Mouse (Mus musculus) kidney, adult 9 months (tissue): ENCODE measurements around the gene Cacnb2.

ENCODE experiments used
- DNase-seq: peaks from one replicate; pipeline ENCODE4 v3.0.0; 2022

Cacnb2 gene

DNA sequence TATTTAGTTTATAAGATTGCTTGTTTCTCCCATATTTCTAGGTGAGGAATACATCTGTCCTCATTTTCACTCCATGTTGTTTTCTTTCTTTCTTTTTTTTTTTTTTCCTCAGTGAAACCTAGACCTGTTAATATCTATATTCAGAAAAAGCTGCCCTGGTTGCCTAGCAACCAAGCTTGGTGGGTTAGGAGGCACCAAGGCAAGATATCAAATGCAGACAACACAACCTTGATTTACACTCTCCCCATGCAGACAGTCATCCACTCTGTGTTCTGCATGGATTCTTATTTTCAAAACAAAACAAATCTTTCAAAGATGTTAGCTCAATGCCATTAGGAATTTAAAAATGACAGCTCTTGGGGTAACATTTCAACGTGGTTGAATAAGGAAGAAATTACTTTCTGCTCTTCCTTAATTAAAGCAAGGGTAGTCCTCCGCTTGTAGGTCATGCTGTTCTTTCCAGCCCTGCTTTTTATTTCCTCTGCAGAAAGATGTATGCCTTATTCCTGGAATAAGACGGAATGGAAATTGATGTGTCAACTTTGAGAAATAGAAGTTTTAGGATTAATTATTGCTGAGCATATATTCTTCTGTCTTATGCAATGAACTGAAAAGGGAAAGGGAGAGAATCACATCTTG lies 172.1 kb downstream of the Cacnb2 start:
- DNase-seq, result no peak

DNA sequence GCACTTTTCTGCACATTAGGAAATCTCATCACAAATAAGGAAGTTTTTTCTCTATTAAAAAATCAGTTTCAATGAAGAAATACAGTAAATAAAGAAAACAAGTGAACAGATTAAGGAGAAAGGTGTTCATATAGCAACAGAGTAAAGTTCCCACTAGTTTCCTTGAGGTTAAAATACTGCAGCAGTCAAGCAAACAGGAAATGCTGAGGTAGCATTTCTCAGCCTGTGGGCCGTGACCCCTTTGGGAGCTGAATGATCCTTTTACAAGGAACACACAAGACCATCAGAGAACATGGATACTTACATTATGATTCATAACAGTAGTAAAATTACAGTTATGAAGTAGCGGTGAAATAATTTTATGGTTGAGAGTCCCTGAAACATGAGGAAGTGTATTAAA lies 185.1 kb downstream of the Cacnb2 start:
- DNase-seq, result no peak

DNA sequence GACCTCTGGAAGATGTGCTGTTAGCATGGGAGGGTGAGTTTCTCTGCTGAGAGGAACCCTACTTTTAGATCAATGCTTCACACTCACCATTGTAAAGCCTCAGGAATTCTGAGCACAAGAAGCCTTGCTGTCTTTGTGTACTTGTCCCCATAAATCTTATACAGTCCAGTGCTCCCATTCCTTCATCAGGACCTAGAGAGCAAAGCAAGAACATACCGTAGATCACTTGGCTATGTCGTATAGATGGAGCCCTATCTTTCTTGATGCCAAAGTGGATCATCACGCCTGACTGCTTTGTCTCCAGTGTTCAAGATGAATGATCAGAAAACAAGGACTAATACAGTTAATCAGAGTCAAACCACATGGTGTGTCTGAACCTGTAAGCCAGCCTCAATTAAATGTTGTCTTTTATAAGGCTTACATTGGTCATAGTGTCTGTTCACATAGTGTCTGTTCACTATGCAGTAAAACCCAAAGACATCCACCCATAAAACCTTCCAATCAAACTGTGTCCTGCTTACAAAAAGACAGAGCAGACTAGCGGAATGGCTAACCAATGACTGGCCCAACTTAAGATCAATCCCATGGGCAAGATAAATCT lies 198.7 kb downstream of the Cacnb2 start:
- no peak for DNase-seq

DNA sequence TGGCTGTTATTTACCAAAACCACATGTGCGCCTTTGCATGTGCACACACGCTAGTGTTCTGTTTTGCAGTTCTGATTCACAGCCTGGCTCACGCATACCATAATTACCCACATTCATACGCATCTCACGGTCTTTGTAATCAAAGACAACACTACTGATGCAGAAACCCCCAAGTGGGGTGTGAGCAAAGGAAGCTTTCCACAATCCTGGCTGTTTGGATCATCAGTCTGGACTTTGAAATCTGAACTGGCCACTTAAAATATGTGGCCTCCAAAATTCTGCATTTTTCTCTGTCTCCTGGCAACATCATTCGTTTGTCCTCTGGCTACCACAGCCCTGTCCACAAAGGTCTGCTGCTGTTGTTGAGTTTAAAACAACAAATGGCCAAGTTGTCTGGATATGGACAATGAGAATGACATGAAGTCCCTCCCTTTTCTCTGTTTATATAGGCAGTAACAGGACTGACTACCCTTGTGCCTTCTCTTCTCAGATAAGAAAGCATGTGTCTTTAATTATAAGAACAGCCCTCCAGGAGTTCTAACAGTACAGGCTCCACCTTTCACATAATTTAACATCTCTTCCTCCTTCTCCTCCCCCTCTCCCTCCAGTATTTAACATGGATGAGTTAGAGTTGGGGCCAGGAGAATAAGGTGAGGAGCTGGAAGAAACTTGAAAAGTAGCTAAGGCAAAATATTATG lies 204.9 kb downstream of the Cacnb2 start:
- no peak for DNase-seq

DNA sequence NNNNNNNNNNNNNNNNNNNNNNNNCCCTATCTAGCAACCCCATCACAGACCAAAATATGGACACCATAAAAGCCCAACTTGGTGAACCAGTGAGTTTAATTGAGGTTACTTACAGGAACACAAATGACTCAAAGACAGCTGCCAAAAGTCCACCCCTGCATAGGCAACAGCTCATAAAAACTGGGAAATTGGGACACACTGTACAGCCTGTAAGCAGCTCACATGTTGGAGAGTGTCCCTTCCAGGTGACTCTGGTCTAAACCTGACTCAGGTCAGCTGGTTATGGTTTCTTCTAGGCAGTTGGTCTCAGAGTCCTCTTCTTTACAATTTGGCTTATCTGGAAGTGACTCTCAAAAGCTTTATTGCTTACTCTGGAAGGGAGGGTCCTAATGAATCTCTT lies 212.1 kb downstream of the Cacnb2 start:
- no peak for DNase-seq

DNA sequence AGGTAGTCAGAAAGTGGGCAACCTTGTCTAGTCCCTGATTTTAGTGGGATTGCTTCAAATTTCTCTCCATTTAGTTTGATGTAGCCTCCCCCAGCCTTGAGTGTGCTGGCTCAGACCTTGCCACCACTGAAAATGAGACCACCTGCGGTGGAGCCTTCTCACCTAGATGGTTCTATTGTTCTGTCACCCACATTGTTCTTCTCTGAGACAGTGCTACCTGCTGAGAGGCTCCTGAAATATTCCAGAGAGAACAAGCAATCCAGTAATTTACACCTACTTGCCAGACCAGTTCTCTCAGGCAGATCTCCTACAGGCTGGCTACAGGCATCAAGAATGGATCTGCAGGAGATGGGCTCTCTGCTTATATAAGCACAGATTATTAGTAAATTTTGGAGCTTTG lies 215.8 kb downstream of the Cacnb2 start:
- no peak for DNase-seq

DNA sequence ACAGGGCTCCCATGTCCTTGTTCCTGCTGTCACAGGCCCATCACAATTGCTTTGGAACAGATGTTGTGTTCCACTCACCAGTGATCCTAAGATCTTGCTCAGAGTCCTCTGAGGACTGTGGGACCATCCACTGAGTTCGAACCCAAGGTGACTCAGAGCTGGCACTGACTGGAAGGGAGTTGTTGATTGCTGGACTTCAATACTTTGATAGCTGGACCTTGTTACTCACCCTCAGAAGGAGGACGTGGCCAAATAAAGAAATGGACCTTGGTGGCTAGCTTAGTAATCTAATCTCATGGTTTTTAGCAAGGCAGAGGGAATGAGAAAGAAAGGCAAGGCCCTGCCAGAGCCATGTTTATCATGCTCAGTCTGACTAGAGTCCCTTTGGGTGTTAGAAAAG lies 218.1 kb downstream of the Cacnb2 start:
- DNase-seq, result no peak

DNA sequence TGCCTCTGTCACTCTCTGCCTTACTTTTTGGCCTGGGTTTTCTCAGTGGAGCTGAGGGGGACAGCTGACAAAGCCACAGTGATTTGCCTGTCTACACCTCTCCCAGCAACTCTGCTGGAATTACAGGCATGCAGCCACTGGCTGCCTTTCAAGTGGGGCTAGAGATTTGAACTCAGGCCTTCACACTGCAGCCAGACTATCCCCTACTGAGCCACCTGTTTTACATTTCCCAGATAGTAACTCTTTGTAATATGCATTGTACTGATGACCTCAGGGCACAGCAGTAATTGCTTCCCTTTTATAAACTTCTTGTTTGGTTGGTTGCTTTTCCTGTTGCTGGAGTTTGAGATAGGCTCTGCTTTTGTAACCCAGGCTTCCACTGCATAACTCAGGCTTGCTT lies 220.2 kb downstream of the Cacnb2 start:
- DNase-seq, result no peak

- peak; percentile 14 for DNase-seq
Measured at GRCm38 (mm10) chr2:14823816-14824348, 221.0 kb downstream of the Cacnb2 start.

GRCm38 (mm10) chr2:14825146-14825545 lies 222.3 kb downstream of the Cacnb2 start:
- no peak for DNase-seq

- no peak for DNase-seq
Measured at GRCm38 (mm10) chr2:14829451-14829850, 226.6 kb downstream of the Cacnb2 start.

DNA sequence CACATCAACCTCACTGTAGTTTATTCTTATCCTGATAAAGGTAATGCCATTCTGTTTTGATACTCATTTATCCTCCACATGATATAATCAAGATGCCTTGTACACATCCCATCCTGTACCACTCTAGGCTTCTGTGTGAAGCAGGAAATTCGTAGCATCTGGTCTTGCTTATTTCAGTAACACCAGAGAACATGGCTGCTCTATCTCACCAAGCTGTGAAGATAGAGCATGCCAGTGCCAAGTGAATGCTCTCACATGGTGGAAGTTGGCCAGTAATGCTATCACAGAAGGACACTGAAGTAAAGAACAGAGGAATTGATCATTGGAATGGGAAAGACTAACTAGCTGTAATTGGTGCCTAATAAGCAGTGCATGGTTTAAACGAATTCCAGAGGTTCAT lies 228.4 kb downstream of the Cacnb2 start:
- DNase-seq, result no peak

GRCm38 (mm10) chr2:14834700-14835317 lies 231.9 kb downstream of the Cacnb2 start:
- DNase-seq, result peak; percentile 29

DNA sequence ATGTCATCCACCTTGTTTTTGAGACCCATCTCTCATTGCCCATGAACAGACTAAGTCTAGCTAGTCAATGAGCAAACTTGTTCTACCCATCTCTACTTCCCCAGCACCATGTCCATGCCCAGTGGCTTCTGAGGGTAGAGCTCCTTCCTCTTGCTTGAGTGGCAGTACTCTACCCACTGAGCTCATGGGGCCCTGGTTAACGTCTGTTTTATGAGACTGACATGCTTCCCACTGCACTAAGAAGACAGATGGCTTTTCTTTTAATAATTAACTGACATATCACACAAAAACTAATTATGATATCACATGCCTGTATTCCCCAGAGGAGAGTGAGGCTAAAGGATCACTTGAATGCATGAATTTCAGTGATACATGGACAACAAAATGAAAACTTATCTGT lies 238.4 kb downstream of the Cacnb2 start:
- no peak for DNase-seq

GRCm38 (mm10) chr2:14846727-14847126 lies 243.8 kb downstream of the Cacnb2 start:
- DNase-seq, result no peak

DNA sequence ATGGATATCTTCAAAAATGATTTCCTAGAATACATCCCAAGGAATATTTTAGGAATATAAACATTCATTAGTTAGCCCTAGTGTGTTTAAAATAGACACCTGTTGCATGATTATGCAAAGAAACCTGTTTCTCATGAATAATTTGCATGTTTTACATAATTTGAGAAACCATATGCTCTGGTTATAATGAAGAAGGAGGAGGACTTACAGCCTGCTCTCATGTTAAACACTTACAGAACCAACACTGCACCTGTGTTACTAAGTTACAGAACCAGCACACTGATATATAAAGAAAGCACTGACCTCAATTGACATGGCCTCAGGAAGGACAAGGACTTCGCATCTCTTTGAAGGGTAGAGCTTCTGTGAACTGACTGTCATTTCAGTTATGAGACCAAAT lies 244.3 kb downstream of the Cacnb2 start:
- DNase-seq, result no peak

DNA sequence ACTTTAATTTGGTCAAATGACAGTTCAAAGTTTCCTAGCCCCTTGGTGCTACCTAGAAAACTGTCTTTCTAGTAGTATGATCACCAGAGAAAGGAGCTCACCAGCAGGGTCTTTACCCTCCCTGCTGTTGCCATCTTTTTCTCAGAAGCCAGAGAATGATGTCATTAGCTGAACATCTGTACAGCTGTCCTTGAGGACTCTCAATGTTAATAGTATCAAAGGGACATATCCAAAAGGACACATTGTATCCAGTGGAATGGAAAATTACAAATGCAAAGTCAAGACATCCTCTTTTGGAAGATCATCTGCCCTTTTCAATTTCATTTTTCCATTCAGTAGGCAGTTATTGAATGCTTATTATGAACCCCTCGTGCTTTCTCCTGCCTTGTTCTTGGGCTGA lies 247.9 kb downstream of the Cacnb2 start:
- no peak for DNase-seq

DNA sequence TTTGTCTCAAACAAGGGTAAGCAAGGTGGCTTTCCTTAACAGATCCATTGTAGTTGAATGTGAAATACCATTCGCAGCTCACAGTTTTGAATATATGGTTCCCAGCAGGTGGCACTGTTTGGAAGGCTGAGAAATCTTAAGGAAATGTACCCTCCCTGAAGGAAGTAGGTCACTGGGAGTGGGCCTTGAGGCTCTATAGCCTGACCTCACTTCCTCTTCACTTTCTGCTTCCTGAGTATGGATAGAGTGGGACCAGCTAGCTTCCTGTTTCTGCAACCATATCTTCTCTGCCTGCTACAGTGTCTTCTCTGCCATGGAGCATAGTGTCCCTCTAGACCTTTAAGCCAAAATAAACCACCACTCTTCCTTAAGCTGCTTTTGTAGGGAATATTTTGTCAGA lies 248.5 kb downstream of the Cacnb2 start:
- peak; percentile 22 for DNase-seq

GRCm38 (mm10) chr2:14854054-14854453 lies 251.2 kb downstream of the Cacnb2 start:
- DNase-seq, result no peak

- DNase-seq, result no peak
Measured at GRCm38 (mm10) chr2:14858301-14858700, 255.4 kb downstream of the Cacnb2 start.

DNA sequence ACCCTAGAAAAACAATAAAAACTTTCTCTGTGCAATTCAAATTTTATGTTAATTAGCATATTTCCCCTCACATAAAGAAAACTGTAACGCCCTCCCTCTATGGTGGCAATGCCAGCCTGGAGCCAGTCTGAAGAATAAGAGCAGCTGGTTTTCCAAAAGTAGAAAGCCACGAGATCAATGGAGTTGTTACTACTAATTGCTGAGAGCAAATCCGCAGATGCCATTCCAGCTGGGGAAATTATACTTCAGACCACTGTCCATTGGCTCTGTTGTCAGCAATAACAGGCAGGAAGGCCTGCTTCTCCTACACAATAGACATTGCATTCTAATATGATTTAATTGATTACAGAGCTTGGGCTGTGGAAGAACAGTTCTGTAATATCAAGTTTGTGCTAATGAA lies 257.5 kb downstream of the Cacnb2 start:
- DNase-seq, result no peak

DNA sequence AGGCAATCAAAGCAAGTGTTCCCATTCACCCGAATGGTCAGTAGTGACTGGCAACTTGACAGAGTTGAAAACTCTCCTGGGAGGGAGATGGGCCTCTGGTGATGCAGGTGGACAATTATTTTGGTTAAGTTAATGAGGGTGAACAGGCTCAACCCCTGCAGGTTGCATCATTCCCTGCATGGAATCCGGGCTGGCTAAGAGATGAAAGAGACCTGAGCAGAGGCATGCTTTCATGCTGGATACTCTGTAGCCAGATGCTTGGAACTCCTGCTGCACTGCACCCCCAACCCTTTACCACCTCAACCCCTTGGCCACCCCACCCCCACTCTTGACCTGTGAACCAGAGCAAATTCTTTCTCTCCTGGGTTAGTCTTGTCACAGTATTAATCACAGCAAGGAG lies 258.7 kb downstream of the Cacnb2 start:
- no peak for DNase-seq

DNA sequence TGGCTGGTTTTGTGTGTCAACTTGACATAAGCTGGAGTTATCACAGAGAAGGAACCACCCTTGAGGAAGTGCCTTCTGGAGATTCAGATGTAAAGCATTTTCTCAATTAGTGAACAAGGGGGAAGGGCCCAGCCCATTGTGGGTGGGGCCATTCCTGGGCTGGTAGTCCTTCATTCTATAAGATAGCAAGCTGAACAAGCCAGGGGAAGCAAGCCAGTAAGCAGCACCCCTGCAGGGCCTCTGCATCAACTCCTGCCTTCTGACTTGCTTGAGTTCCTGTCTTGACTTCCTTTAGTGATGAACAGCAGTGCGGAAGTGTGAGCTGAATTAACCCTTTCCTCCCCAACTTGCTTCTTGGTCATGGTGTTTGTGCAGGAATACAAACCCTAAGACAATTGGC lies 260.1 kb downstream of the Cacnb2 start:
- DNase-seq, result no peak

GRCm38 (mm10) chr2:14873116-14873515 lies 270.2 kb downstream of the Cacnb2 start:
- no peak for DNase-seq
